ENCODE assay signal across 18 mouse cellular contexts in the genomic region with DNA sequence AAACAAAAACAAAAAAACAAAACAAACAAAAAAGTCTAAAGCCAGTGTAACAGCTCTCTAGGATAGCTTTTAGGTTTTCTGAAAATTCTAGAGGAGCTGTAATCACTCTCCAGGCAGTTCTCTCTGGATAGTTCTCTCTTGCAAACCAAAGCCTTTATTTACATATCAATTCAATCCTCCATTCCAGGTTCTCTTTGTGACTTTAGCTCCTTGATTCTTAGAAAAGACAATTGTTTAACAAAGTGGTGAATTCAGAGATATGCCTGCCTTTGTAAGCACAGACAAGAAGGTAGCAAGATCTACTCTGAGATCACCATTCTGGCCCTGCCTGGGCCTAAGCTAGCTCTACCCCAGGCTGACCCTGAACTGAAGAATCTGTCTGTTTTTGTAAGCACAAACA.
"Had no signal": no experiment of that assay in that cellular context is flagged by ENCODE, and none has a peak within 500 bp of the region (broad histone marks: within the 10 kb centered on the region; RNA-seq: fewer than 3 reads in every experiment).

No protein-coding gene starts in this region.

- ATAC-seq: liver, postnatal 0 days; lung, postnatal 0 days; midbrain, embryonic 16.5 days had no signal

- H3K9me3 ChIP-seq: liver, embryonic 15.5 days; lung, embryonic 15.5 days; megakaryocyte, embryonic 14.5 days; midbrain, embryonic 12.5 days; neural tube, embryonic 12.5 days; stomach, embryonic 15.5 days had no signal

- H3K4me2 ChIP-seq: liver, embryonic 15.5 days; lung, embryonic 15.5 days; midbrain, embryonic 12.5 days; neural tube, embryonic 12.5 days; stomach, embryonic 15.5 days had no signal

- H3K4me1 ChIP-seq: liver, embryonic 15.5 days; lung, embryonic 15.5 days; megakaryocyte, embryonic 14.5 days; midbrain, embryonic 12.5 days; neural tube, embryonic 12.5 days; stomach, embryonic 15.5 days had no signal

- H3K4me3 ChIP-seq: liver, embryonic 15.5 days; lung, embryonic 15.5 days; megakaryocyte, embryonic 14.5 days; midbrain, embryonic 12.5 days; neural tube, embryonic 12.5 days; stomach, embryonic 15.5 days had no signal

- DNase-seq: liver, postnatal 0 days; lung, adult 2 months; lung, postnatal 14 days; lung, postnatal 36 days; midbrain, embryonic 14.5 days; right cerebral cortex, postnatal 14 days; thymus, postnatal 14 days; thymus, postnatal 36 days had no signal

- H3K27me3 ChIP-seq: liver, embryonic 15.5 days; lung, embryonic 15.5 days; megakaryocyte, embryonic 14.5 days; midbrain, embryonic 12.5 days; neural tube, embryonic 12.5 days; stomach, embryonic 15.5 days had no signal

- H3K36me3 ChIP-seq: liver, embryonic 15.5 days; lung, embryonic 15.5 days; midbrain, embryonic 12.5 days; neural tube, embryonic 12.5 days; stomach, embryonic 15.5 days had no signal

- H3K27ac ChIP-seq: liver, embryonic 15.5 days; lung, embryonic 15.5 days; macrophage; midbrain, embryonic 12.5 days; neural tube, embryonic 12.5 days; stomach, embryonic 15.5 days; stomach, postnatal 0 days had no signal

- H3K9ac ChIP-seq: liver, embryonic 15.5 days; liver, postnatal 0 days; lung, embryonic 15.5 days; midbrain, embryonic 12.5 days; neural tube, embryonic 12.5 days; stomach, embryonic 15.5 days had no signal
